Mouse (Mus musculus) layer of hippocampus, adult 9-11 months (tissue): ENCODE data around the gene Arhgef17.

Experiments used
- DNase-seq: peaks from one replicate; pipeline ENCODE4 v3.0.0; 2022

The Arhgef17 gene

GRCm38 (mm10) chr7:100844385-100845025 is 87.4 kb downstream of the Arhgef17 start:
- DNase-seq = no peak

GRCm38 (mm10) chr7:100843866-100844265 is 88.0 kb downstream of the Arhgef17 start:
- no peak for DNase-seq

GRCm38 (mm10) chr7:100842175-100842574 is 89.7 kb downstream of the Arhgef17 start:
- DNase-seq = no peak

GRCm38 (mm10) chr7:100841608-100842007 is 90.3 kb downstream of the Arhgef17 start:
- DNase-seq = no peak

- no peak for DNase-seq
These were observed 91.0 kb downstream of the Arhgef17 start for GRCm38 (mm10) chr7:100840906-100841305.

- DNase-seq = no peak
These were observed 92.1 kb downstream of the Arhgef17 start for GRCm38 (mm10) chr7:100839632-100840402.

GRCm38 (mm10) chr7:100837701-100838100 is 94.2 kb downstream of the Arhgef17 start:
- no peak for DNase-seq

- no peak for DNase-seq
These were observed 95.2 kb downstream of the Arhgef17 start for GRCm38 (mm10) chr7:100836657-100837056.

- no peak for DNase-seq
These were observed 96.2 kb downstream of the Arhgef17 start for GRCm38 (mm10) chr7:100835711-100836110.

- no peak for DNase-seq
These were observed 96.7 kb downstream of the Arhgef17 start for GRCm38 (mm10) chr7:100835168-100835567.

GRCm38 (mm10) chr7:100833859-100834258 is 98.0 kb downstream of the Arhgef17 start:
- no peak for DNase-seq

- DNase-seq = no peak
These were observed 103.4 kb downstream of the Arhgef17 start for GRCm38 (mm10) chr7:100828549-100828948.

GRCm38 (mm10) chr7:100824661-100825060 is 107.2 kb downstream of the Arhgef17 start:
- no peak for DNase-seq
